Mouse (Mus musculus) thymus, adult 2 months (tissue): ENCODE data around the gene Rnf227.

Experiments
- CTCF ChIP-seq: fragments of 200-500 bp; IDR thresholded peaks from 2 replicates; pipeline ENCODE4 v1.5.1; 2012; ENCODE audit warnings: mild to moderate bottlenecking, control low read depth, low read length, moderate library complexity, borderline replicate concordance; ENCODE audit not compliant: control insufficient read depth, poor library complexity, insufficient read depth; ENCODE audit errors: extremely low read depth
- POLR2A ChIP-seq: fragments of 200-500 bp; IDR thresholded peaks from 2 replicates; pipeline ENCODE4 v1.6.1; 2012; ENCODE audit warnings: mild to moderate bottlenecking, low read length, control low read depth, moderate library complexity; ENCODE audit not compliant: control insufficient read depth, poor library complexity, insufficient read depth; ENCODE audit errors: extremely low read depth

GRCm38 (mm10) chr11:69371601-69372000 is 31.3 kb downstream of the Rnf227 start:
- TF ChIP-seq CTCF (no peak), POLR2A (no peak)
